Mouse (Mus musculus) activated CD4-positive, CD25-positive, alpha-beta regulatory T cell, adult 4 months (primary cell): ENCODE data around the gene Ccdc190. TPM values are rescaled to one million over a fixed set of nuclear protein-coding genes. Genes with fewer than 3 reads are reported as not detected.

Experiments used
- ATAC-seq: one replicate; pipeline ENCODE4 v1.8.0; 2017
- polyA plus RNA-seq, 2 experiments: library from polyadenylated mRNA; unstranded; fragments of 100-300 nt; shearing (Covaris generic); gene quantifications; one replicate each; pipeline ENCODE4 v1.2.1; 2017

Ccdc190 gene
- polyA plus RNA-seq, 2 experiments from 2014 or later, result not detected

- ATAC-seq, result no peak
Measured at GRCm38 (mm10) chr1:169934005-169934725, 5.7 kb downstream of the Ccdc190 start.

DNA sequence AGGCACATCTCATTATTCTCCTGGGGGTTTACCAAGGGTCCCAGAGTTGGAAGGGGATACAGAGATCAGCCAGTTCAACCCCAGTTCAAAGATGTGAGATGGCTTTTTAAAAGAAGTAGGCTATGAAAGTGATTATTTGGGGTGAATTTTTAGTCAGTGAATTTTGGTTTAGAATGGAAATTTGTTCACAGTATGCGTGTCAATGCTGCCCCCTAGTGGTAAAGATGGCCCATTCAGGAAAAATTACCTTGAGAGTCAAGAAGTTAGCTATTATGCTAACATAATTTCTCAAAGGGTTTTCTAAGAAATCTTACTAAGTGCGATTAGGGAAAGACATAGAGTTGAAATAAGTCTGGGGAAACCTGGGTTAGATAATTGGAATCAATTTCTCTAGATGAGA lies 10.9 kb downstream of the Ccdc190 start:
- no peak for ATAC-seq

GRCm38 (mm10) chr1:169946004-169946403 lies 17.6 kb downstream of the Ccdc190 start:
- no peak for ATAC-seq

GRCm38 (mm10) chr1:169947654-169948053 lies 19.2 kb downstream of the Ccdc190 start:
- ATAC-seq, result no peak

DNA sequence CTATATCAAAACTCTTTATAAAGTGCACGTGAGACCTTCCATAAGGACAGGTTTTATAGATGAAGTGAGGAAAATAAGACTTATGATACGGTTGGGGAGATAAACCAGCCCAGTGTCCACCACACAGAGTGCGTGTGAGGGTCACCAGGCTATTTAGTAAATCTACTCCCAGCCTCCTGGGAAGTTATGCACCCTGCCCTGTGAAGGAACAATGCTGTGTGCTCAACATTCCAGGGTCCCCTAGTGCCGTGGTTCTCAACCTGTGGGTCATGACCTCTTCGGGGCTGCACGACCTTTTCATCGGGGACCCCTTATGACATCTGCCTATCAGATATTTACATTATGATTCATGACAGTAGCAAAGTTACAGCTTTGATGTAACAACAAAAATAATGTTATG lies 19.8 kb downstream of the Ccdc190 start:
- no peak for ATAC-seq

DNA sequence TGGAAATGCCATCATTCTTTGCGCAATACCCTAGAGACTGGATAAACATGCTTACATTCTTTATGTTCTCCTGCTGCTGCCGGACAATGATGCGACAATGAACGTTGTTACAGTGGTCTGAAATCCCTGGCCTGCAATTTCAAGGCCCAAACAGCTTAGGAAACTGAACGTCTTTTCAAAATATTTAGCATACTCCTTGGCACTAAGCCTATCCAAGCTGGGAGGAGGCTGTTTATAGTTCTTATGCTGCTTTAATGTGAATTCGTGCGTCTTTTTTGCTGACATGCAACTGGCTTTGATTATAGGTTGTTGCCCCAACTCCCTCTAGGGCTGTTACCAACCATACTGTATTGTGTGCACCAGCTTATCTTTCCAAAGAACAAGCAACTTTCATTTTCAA lies 20.4 kb downstream of the Ccdc190 start:
- ATAC-seq, result no peak

DNA sequence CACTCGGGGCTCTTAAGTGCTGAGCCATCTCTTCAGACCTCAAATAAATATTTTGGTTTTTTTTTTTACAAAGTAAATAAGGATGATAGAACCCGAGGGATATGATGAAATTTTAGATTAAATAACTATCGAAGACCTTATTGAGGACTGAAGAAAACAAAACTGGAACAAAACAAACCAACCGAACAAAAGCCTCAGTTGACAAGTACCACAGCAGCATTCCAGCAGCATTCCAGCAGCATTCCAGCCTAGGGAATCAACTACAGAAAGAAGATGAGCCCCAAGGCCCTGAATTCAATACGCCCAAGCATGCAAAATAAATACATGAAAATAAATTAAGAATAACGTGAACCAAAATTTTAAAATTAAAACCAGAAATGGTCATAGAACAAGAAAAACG lies 21.5 kb downstream of the Ccdc190 start:
- no peak for ATAC-seq

- no peak for ATAC-seq
Measured at GRCm38 (mm10) chr1:169950651-169951050, 22.2 kb downstream of the Ccdc190 start.

DNA sequence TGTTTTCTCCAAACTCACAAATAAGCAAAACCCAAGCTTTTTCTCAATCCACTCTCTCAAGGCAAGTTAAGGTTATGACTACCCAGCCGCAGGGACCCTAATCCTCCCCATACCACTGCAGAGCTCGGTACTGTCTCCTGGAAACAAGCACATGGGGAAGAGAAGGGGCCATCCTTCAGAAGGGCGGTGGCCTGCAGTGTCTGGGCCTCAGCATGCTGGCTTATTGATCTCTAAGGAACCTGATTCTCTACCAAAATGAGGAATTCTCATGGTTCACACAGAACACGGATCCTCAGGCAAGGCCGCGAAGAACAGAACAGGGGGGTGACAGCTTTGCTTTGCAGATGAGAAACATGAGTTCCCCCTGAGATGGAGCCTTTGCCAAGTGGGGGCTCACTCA lies 23.1 kb downstream of the Ccdc190 start:
- ATAC-seq, result no peak

DNA sequence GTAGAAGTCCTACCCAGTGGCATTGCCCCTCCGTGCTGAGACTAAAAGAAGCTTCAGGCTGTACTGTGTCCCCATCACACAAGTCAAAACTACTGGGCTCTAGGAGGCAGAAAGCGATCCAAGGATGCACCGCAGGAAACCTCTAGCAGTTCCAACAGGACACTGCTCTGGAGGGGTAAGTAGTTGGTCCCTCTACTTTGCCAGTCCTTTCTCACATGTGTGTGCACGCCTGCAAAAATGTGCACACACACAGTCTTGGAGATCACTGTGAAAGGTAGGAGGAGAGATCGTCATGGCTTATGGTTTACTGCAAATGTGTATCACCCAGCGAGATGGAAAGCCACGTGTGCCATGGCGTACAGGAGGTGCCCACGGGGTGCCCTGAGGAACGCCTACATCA lies 24.2 kb downstream of the Ccdc190 start:
- ATAC-seq, result no peak

- ATAC-seq, result no peak
Measured at GRCm38 (mm10) chr1:169953106-169953505, 24.7 kb downstream of the Ccdc190 start.

- peak; percentile 99 for ATAC-seq
Measured at GRCm38 (mm10) chr1:169968792-169969515, 40.5 kb downstream of the Ccdc190 start, which contains the start of gene Hsd17b7. Hsd17b7 (minus strand) TSS chr1:169969241.

DNA sequence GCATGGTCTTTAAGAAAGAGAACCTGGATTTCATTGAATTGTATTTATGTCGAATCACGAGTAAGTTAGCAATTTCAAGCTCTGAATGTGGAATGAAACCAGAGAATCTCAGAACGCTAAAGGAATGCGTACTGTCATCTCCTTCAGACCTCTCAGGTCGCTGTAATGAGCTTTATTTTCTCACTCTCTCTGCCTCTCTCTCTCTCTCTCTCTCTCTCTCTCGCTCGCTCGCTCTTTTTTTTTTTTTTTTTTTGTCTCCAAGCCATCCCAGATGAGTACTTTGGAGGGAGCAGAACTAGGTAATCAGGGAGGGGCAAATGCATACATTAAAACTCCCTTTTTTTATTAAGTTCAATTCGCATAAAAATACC lies 41.1 kb downstream of the Ccdc190 start:
- peak; percentile 4 for ATAC-seq

DNA sequence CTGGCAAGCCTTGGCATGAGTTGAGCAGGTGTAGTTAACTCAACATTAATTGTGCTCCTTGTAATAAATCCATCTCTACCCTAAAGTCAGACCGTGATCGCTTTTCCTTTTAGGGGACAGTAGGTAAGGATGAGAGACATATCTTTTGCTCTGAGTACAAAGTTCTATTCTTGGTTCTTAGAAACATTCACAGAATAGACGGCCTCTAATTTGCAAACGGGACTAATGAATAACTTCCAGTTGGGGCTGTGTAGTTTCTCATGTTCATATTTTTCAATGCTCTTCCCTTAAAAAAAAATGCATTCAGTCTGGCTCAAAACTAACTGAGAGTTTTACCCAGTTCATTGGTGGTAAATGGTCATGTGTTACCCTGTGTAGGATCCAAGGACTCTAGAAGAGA lies 42.5 kb downstream of the Ccdc190 start:
- no peak for ATAC-seq

GRCm38 (mm10) chr1:169971998-169972397 lies 43.5 kb downstream of the Ccdc190 start:
- ATAC-seq, result no peak

- no peak for ATAC-seq
Measured at GRCm38 (mm10) chr1:169977621-169978020, 49.2 kb downstream of the Ccdc190 start.

Other genes starting within 250 kb of the Ccdc190 start
- gene Rgs4, start 181.0 kb upstream of the Ccdc190 start, polyA plus RNA-seq, result not detected
- gene Hsd17b7, start 40.6 kb downstream of the Ccdc190 start, polyA plus RNA-seq, result 10 to 100 TPM in 1 of 2 experiments, 1 to 10 TPM in 1; 6.2 to 12.0 TPM
- under 1 TPM in 1 of 2 experiments, not detected in 1; 0.08 TPM for gene Ddr2, start 182.1 kb downstream of the Ccdc190 start, polyA plus RNA-seq
- 10 to 100 TPM; 17.0 to 17.3 TPM for gene Uap1, start 246.3 kb downstream of the Ccdc190 start, polyA plus RNA-seq